Mouse (Mus musculus): ENCODE measurements around the gene Kcnk13. TPM values are rescaled to one million over a fixed set of nuclear protein-coding genes. Genes with fewer than 3 reads are reported as not detected.
A peak's percentile ranks its signal among the peaks of the same experiment; 100 is the strongest.

Gene Kcnk13
- 0.45 TPM in 2 replicates for polyA plus RNA-seq (2015; fragmentation: Nextera tagmentation; extraction: Ambion mirVana)

GRCm38 (mm10) chr12:99964301-99965202, at the start of gene Kcnk13:
Gene Kcnk13 (plus strand): TSS chr12:99964499.
- WGBS: 2% methylated on average over 39 of the region's 39 CpGs
- no peak within 1 kb of the TSS for H3K27ac ChIP-seq (replicated peaks)
- peaks cover 8% of the 10 kb centered on the region for H3K4me1 ChIP-seq (replicated peaks; ENCODE audit: control insufficient read depth, insufficient read depth)
- peak within 1 kb of the TSS; percentile 78 for H3K4me2 ChIP-seq (replicated peaks; ENCODE audit: low read depth)
- no peaks in the 10 kb centered on the region for H3K36me3 ChIP-seq (ENCODE audit: control insufficient read depth, insufficient read depth, low read length)
- TF ChIP-seq EP300 (optimal IDR thresholded peaks at IDR 0.05) (no peak), CTCF (IDR thresholded peaks at IDR 0.05; ENCODE audit: low read depth) (peak; percentile 85)
- H3K27me3 ChIP-seq (ENCODE audit: control insufficient read depth, insufficient read depth, low read length): peaks cover 32% of the 10 kb centered on the region
- peak; percentile 66 for ATAC-seq (ENCODE audit: low FRiP score, low TSS enrichment)
- no peaks in the 10 kb centered on the region for H3K9me3 ChIP-seq (ENCODE audit: control insufficient read depth, low read length)
- peak; percentile 72 for DNase-seq (ENCODE audit: low spot score)
- 0 out of 2 replicates have a peak within 1 kb of the TSS, but pooled peaks have one; percentile 27 for H3K9ac ChIP-seq (ENCODE audit: low read length)
- peak within 1 kb of the TSS; percentile 45 for H3K4me3 ChIP-seq (ENCODE audit: low read depth, low read length)

GRCm38 (mm10) chr12:99917800-99918427, 46.4 kb upstream of the Kcnk13 start:
- WGBS: 83% methylated on average over 15 of the region's 15 CpGs
- Histone ChIP-seq H3K27me3 (ENCODE audit: control insufficient read depth, insufficient read depth, low read length) (no peaks in the 10 kb centered on the region), H3K36me3 (ENCODE audit: control insufficient read depth, insufficient read depth, low read length) (no peaks in the 10 kb centered on the region; the same call in 1 of the 2 replicates), H3K9ac (ENCODE audit: low read length) (no peak overlapping the region), H3K4me3 (ENCODE audit: low read depth, low read length) (no peak overlapping the region), H3K27ac (replicated peaks) (no peak overlapping the region), H3K4me1 (replicated peaks; ENCODE audit: control insufficient read depth, insufficient read depth) (no peaks in the 10 kb centered on the region), H3K9me3 (ENCODE audit: control insufficient read depth, low read length) (no peaks in the 10 kb centered on the region), H3K4me2 (replicated peaks; ENCODE audit: low read depth) (no peak overlapping the region)
- ATAC-seq (ENCODE audit: low FRiP score, low TSS enrichment): no peak
- TF ChIP-seq CTCF (IDR thresholded peaks at IDR 0.05; ENCODE audit: low read depth) (no peak), EP300 (optimal IDR thresholded peaks at IDR 0.05) (no peak)
- no peak for DNase-seq (ENCODE audit: low spot score)

GRCm38 (mm10) chr12:99919636-99920035, 44.7 kb upstream of the Kcnk13 start:
- TF ChIP-seq CTCF (IDR thresholded peaks at IDR 0.05; ENCODE audit: low read depth) (no peak), EP300 (optimal IDR thresholded peaks at IDR 0.05) (no peak)
- Histone ChIP-seq H3K9me3 (ENCODE audit: control insufficient read depth, low read length) (no peaks in the 10 kb centered on the region), H3K9ac (ENCODE audit: low read length) (no peak overlapping the region), H3K27ac (replicated peaks) (no peak overlapping the region), H3K27me3 (ENCODE audit: control insufficient read depth, insufficient read depth, low read length) (no peaks in the 10 kb centered on the region), H3K4me3 (ENCODE audit: low read depth, low read length) (no peak overlapping the region), H3K36me3 (ENCODE audit: control insufficient read depth, insufficient read depth, low read length) (no peaks in the 10 kb centered on the region; the same call in 1 of the 2 replicates), H3K4me1 (replicated peaks; ENCODE audit: control insufficient read depth, insufficient read depth) (no peaks in the 10 kb centered on the region), H3K4me2 (replicated peaks; ENCODE audit: low read depth) (no peak overlapping the region)
- DNase-seq (ENCODE audit: low spot score) (no peak), ATAC-seq (ENCODE audit: low FRiP score, low TSS enrichment) (no peak)
- 82% methylated on average over 3 of the region's 3 CpGs for WGBS

- H3K9me3 ChIP-seq (ENCODE audit: control insufficient read depth, low read length): no peaks in the 10 kb centered on the region
- no peaks in the 10 kb centered on the region for H3K36me3 ChIP-seq (ENCODE audit: control insufficient read depth, insufficient read depth, low read length)
- no peaks in the 10 kb centered on the region for H3K27me3 ChIP-seq (ENCODE audit: control insufficient read depth, insufficient read depth, low read length)
- 79% methylated on average over 3 of the region's 3 CpGs for WGBS
- DNase-seq (ENCODE audit: low spot score): peak; percentile 24
- no peak overlapping the region for H3K4me3 ChIP-seq (ENCODE audit: low read depth, low read length)
- H3K9ac ChIP-seq (ENCODE audit: low read length): no peak overlapping the region
- ATAC-seq (ENCODE audit: low FRiP score, low TSS enrichment): no peak
- no peak overlapping the region for H3K4me2 ChIP-seq (replicated peaks; ENCODE audit: low read depth)
- H3K27ac ChIP-seq (replicated peaks): no peak overlapping the region
- no peaks in the 10 kb centered on the region for H3K4me1 ChIP-seq (replicated peaks; ENCODE audit: control insufficient read depth, insufficient read depth)
- TF ChIP-seq CTCF (IDR thresholded peaks at IDR 0.05; ENCODE audit: low read depth) (peak; percentile 69), EP300 (optimal IDR thresholded peaks at IDR 0.05) (no peak)
Measured at GRCm38 (mm10) chr12:99921045-99921444, 43.3 kb upstream of the Kcnk13 start.

GRCm38 (mm10) chr12:99923131-99923606, 41.1 kb upstream of the Kcnk13 start:
- ATAC-seq (ENCODE audit: low FRiP score, low TSS enrichment) (no peak), DNase-seq (ENCODE audit: low spot score) (no peak)
- Histone ChIP-seq H3K27ac (replicated peaks) (no peak overlapping the region), H3K4me1 (replicated peaks; ENCODE audit: control insufficient read depth, insufficient read depth) (no peaks in the 10 kb centered on the region), H3K36me3 (ENCODE audit: control insufficient read depth, insufficient read depth, low read length) (no peaks in the 10 kb centered on the region; the same call in 1 of the 2 replicates), H3K4me2 (replicated peaks; ENCODE audit: low read depth) (no peak overlapping the region), H3K27me3 (ENCODE audit: control insufficient read depth, insufficient read depth, low read length) (no peaks in the 10 kb centered on the region), H3K9ac (ENCODE audit: low read length) (no peak overlapping the region), H3K9me3 (ENCODE audit: control insufficient read depth, low read length) (no peaks in the 10 kb centered on the region), H3K4me3 (ENCODE audit: low read depth, low read length) (no peak overlapping the region)
- WGBS: 59% methylated on average over 5 of the region's 5 CpGs
- TF ChIP-seq CTCF (IDR thresholded peaks at IDR 0.05; ENCODE audit: low read depth) (no peak), EP300 (optimal IDR thresholded peaks at IDR 0.05) (no peak)
